Mouse (Mus musculus) spleen, adult 18-20 months (tissue): ENCODE measurements around the gene Gm1123.
A peak's percentile ranks its signal among the peaks of the same experiment; 100 is the strongest.

Experiments
- DNase-seq, 2 experiments: peaks; one replicate each; pipeline ENCODE4 v3.0.0; 2022; ENCODE audit warnings: mixed read lengths in 2 of 2

The Gm1123 gene

DNA sequence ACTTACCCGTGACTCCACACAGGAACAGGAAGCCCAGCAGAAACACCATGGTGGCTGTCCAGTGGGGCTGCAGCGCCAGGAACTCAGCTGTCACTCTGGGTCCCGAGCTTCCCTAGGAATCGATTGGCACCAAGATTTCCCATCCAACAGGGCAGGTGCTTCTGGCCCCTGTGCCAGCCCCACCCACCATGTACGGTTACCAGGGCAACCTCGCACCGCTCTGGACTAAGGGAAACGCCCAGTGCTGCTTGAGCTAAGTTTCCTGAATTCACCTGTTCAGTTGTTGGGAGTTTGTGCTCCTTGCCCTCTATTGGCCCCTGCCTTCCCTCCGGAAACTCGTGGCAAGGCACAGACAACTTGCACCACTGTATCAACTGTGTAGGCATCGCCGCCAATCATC lies at the start of gene Gm1123:
Gene Gm1123, minus strand, starts transcription at position 141 of the 400 bp plus-strand sequence.
- no peak for DNase-seq

DNA sequence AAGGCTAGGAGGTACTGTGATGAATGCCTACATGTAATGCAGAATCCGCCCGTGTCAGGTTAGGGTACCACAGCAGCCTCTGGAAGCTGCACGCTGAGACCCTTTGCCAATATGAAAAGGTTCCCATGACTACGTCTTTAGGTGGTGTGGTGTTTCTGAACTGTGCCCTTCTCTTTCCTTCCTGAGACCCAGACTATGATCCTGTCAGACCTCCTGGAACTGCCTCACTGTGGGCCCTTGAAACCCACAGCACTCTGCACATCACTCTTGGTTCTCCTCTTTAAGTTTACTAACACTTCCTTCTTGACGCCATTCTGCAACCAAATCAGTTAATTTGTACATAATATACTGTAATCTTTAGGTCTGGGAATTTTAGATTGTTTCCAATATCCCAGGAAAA lies 46.2 kb upstream of the Gm1123 start:
- DNase-seq, result no peak

DNA sequence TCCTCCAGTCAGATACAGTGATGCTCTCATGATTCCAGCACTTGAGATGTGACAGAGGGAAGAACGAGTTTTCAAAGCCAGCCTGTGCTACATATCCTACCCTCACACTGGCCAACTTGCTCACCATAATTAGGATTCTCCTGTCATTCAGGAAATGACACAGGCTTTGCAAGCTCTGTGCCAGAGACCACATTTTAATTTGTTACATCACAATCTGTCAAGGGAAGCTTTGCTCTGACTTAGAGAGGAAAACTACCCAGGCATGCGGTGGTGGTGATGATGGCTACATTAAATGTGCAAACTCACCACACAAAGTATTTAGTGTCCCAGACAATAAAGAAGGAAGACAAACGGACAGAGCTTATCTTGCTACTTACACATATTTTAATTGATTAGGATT lies 45.8 kb upstream of the Gm1123 start:
- DNase-seq, result no peak

DNA sequence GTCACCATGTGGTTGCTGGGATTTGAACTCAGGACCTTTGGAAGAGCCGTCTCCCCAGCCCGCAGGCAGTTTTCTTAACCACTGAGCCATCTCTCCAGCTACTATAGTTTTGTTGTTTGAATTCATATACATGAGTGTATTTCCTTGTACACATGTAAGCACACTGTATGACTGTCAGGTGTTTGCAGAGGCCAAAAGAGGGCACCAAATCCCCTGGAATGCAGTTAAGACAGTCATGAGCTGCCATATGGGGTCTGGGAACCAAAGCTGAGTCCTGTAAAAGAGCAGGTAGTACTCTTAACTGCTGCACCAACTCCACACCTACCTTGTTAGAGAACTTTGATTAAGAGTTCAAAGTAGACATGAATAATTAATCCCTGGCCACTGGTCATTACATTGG lies 45.1 kb upstream of the Gm1123 start:
- no peak for DNase-seq

DNA sequence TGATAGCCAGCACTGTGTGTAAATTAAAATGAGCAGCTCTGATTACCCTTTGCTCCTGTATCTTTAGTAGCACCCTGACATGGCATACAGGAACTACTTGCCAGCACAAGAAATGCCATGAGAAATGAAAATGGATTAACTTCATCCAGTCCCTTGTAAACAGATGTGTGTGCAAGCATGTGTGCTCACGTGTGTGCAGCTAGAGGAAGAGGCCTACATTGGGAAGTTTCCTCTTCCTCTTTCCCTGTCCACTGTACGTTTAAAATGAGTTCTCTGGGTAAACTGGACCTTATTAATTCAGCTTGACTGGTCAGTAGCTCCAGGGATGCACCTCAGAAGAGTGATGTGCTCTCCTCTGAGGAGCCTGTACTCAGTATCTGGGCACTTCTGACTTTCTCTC lies 38.9 kb upstream of the Gm1123 start:
- no peak for DNase-seq

DNA sequence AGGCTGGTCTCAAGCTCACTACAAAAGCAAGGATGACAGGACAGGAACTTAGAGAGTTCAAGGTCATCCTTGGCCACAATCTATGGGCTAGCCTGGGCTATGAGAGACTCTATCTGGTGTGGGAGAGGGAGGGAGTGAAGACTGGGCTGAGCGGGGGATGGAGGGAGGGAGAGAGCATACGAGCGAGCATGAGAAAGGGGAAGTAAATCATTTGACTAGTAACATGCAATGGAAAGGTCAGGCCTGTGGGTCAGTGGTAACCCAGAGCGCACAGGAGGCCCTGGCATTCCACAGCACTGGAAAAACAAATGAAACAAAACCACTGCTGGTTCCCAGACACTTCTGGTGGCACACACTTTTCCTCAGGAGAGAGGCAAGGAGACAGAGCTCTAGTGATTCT lies 37.0 kb upstream of the Gm1123 start:
- no peak for DNase-seq

DNA sequence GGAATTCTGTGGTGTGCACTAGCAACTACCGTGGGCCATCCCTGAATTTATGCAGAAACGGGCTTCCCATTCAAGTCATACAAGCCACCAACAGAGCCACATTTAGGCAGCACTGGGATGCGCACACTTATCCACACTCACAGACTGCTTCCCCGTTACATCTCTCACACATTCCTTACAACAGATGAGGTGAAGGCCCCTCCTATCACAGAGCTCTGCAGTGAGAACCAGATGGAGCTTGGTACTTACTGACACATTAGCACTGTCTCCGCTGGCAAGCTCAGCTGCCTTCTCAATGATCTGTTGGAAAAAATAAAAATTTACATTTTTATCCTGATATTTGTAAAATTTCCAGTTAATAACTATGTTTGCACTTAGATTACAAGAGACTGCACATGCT lies 29.8 kb upstream of the Gm1123 start:
- no peak for DNase-seq

DNA sequence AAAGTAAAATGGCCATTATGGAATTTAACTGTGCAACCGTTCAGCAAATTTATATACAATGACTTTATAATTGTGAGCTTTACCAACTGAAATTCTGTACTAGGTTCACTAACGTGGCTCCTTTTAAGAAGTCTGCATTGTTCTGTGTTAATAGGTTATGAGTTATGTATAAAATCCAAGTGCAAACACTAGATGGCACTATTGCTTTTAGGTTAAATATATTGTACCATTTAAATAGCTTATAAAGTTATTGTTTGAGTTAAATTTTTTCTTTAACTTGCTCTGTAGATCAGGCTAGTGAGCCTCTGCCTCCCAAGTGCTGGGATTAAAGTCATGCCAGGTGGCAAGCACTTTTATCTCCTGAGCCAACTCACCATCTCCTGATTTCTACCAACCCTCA lies 28.7 kb upstream of the Gm1123 start:
- DNase-seq, result no peak

DNA sequence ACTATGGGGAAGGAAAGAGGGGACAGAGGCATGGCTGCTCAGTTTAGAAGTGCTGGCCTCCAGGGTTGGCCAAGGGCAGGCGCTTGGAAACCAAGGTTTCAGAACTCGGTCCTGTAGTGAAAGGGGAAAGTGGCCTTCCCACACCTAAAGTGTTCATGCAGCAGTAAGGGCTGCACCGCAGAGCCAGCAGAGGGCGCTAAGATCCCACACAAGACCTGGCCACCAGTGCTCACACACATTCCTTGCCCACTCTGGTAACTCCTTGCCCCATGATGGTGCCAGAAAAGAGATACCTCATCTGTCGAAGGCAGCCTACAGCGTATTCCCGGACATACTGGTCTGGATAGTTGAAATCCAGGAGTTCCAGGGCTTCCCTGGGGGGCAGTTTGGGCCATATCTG lies 27.0 kb upstream of the Gm1123 start:
- peak; percentile 46 to 64 for DNase-seq

DNA sequence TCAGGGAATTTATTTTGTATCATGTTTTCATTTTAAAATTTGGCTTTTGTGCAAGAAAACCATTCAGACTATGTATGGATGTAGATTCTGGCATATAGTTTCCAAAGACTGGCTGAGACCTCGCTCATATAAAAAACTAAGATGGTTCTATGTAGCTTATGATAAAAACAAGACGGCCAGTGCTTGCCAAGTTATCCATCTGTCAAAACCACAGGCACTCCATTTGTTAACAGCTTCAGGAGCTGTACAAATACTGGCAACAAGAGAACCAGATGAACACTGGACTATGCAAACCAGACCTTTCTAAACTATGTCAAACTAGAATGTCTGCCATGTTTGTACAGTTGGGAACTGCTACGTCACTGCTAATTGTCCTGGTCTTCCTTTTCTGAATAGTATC lies 22.2 kb upstream of the Gm1123 start:
- DNase-seq, result no peak

DNA sequence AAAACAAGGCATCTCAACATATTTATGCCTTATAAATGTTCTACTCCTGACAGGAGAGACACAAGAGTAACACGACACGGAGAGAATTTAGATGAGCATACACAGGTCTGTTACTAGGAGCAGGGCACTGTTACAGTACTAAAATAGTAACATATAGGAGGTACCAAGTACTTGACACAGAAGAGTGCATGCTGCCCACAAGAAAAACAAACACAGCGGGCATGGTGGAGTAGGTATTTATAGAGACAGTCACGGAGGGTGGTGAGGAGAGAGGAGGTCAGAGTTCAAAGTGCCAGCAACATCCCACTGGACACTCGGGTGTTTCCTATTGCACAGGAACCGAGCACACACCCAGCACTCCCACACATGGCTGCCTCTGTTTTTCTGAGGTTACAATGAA lies 14.2 kb upstream of the Gm1123 start:
- no peak for DNase-seq

DNA sequence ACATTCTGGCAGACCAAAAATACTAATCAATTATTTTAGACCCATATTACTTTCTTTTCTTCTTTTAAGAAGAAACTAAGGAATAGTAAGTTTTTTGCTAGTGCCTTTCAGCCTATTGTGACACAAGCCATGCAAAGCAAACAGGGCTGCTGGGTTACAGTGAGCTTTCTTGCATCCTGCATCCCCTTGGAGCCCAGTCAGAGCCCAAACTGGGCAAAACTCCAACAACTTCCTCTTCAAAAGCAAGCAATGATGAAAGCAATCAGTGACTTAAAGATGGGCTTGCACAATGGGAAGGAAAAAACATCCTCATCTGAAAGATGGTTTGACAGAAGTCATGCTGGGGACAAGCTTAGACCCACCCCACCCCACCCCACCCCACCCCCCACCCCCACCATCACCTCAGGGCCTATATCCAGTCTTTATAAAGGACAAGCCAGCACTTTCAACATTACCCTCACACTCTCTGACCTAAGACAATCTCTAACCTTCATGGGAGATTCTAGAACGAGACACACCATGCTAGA lies 13.3 kb upstream of the Gm1123 start:
- DNase-seq, result no peak

DNA sequence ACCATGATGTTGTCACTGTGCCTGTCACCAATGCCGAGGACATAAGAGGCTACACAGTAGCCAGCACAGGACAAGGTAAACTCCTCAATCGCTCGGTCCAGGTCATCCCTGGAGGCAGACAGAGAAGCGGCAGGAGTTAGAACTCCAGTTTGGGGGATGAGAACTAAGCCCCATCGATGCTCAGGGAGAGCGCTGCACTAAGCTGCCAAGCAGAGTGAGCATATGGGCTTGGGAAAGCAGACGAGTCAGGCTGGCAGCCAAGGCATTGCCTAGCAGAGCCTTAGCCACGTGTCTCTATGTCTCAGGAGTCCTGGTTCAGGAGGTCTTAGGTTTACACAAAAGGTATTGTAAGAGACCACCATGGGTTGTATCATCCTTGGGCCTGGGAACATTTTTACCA lies 9.2 kb upstream of the Gm1123 start:
- DNase-seq, result no peak

DNA sequence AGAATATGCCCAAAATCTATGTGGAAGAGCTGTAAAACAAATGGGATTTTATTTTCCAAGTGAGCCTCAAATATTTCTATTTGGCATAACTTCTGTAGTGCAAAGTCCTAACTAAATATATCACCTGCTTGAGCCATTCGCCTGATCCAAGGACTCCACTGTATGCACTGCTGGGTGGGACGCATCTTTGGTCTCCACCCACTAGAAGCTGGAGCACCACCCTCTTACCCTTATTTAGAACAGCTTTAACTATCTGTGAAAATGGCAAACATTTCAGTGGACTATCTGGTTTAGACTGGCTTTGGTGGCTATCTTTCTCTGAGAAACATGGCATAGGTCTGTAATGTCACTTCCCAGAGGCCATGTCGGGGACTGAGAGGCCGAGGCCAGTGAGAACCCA lies 7.1 kb upstream of the Gm1123 start:
- no peak for DNase-seq

DNA sequence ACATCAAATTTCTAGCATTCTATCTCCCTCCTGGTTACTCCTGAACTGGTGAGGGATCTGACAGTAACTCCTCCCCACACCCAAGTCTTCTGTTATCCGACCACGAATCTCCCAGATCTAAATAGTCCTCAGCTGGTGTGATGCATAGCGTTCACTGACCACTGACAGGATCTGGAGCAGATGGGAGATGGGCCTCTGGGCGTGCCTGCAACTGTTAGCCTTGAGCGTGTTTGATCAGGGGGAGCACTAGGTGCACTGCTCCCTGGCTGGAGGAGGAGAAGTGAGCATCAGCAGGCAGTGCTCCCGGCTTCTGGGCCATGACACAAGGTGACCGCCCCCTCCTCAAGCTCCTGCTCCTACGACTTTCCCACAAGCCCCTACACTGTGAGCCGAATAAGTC lies 6.5 kb upstream of the Gm1123 start:
- no peak for DNase-seq

DNA sequence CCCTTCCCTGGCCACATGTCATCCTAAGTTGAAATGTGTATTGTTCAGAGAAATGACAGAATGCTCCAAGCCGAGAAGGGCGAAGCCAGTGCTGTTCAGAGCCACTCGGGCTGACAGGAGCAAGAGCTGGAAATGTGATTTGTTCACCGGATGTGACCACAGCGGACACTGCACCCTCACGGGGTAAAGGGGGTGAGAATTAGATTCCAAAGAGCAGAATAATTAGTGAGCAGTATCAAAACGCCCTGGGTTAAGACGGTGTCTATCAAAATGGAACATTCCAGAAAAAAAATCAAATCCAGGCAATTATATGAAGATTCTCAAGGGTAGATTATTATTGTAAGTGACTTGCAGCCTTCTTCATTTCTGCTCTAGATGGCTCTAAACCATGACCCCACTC lies 1.4 kb downstream of the Gm1123 start:
- DNase-seq, result no peak

DNA sequence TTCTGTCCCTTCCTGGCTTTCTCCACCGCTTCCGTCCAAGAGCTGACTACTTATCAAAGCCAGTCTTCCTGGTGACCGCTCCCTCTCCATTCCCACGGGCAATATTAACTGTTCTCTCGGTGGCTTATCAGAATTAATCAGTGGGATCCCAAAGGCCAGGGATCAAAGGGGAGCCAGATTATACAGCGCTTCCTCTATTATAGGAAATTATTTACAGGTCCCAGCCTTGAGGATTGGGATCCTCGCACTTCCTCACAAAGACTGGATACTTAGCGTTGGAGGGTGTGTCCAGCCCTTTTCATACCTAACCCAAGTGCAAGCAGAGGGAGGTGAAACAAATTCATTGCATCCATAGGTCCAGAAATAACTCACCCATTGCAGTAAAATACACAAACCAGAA lies 3.5 kb downstream of the Gm1123 start:
- no peak for DNase-seq

DNA sequence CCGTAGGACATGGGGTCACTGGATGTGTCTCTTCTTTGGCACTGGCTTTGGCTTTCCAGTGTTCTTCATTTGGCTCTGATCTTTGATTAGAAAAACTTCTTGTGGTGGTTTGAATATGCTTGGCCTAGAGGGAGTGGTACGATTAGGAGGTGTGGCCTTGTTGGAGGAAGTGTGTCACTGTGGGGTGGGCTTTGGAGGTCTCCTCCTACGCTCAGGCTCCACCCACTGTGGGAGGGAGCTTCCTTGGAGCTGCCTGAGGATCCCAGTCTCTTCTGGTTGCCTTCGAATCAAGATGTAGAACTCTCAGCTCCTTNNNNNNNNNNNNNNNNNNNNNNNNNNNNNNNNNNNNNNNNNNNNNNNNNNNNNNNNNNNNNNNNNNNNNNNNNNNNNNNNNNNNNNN lies 13.8 kb downstream of the Gm1123 start:
- no peak for DNase-seq

DNA sequence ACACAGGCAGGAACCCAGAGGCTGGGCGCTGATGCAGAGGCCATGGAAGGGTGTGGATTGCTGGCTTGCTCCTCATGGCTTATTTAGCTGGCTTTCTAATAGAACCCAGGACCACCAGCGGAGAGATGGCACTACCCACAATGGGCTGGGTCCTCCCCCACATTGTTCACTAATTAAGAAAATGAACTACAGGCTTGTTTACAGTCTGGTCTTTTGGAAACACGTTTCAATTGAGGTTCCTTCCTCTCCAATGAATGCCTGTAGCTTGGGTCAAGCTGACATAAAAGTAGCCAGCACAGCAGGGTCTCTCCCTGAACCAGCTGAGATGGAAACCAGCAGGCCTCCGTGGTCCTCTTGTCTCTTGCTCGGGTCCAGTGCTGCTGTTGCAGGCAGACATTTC lies 14.3 kb downstream of the Gm1123 start:
- DNase-seq, result no peak

DNA sequence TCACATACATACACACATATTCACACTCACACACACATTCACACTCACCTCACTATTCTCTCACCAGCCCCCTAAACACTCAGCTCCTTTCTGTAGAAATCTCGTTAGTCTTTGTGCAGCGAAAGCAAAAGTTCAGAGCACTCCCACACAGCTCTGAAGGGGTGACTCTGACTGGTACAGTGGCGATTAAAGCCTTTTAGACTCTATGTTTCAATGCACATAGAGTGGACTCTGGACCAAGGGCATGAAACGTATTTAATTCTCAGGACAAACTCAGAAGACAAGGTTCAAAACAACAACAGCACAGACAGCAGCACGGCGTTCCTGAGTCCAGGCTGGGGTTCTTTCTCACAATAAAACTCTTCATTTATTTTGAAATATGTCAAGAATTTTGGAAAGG lies 17.8 kb downstream of the Gm1123 start:
- DNase-seq, result no peak

DNA sequence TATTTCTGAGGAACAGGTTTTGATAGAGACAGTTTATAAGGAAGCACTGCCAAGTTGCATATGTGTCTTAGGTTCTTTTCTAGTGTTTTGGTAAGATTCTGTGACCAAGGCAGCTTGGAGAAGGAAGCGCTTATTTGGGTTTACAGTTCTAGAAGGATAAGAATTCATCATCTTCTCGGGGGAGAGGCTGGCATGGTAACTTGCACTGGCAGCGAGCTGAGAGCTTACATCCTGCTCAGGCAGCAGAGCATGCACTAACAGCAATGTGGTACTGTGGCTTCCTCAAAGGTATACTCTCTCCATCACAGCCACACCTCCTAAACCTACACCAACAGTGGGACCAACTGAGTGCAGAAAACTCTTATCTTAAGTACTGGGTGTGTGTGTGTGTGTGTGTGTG lies 18.8 kb downstream of the Gm1123 start:
- no peak for DNase-seq

DNA sequence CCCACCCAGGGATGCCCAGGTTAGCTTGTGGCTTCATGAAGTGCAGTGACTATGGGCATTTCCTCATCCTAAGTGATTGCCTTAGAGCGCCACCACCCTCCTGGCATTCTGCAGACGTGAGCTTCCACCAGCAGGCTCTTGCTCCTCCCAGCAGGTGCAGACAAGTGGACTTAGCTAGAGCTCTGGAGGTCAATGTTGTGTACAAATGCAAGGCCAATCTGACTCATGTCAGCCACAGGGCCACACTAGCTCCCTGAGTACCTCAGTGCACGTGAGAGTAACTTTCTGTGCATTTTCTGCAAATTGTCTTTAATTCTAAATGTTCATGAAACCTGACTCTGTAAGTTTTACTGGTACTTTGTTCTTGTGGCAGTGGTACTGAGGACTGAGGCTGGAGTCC lies 19.2 kb downstream of the Gm1123 start:
- DNase-seq, result no peak

DNA sequence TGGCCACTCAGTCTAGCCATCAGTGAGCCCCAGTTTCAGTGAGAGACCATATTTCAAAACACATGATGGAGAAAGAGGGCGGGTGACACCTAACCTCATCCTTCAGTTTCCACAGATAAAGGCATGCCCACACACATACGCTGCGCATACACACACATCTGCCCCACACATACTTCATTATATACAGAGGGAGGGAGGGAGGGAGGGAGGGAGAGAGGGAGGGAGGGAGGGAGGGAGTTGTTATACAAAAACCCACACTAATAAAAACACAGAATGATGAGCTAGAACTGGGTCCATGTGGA lies 25.7 kb downstream of the Gm1123 start:
- DNase-seq, result no peak

DNA sequence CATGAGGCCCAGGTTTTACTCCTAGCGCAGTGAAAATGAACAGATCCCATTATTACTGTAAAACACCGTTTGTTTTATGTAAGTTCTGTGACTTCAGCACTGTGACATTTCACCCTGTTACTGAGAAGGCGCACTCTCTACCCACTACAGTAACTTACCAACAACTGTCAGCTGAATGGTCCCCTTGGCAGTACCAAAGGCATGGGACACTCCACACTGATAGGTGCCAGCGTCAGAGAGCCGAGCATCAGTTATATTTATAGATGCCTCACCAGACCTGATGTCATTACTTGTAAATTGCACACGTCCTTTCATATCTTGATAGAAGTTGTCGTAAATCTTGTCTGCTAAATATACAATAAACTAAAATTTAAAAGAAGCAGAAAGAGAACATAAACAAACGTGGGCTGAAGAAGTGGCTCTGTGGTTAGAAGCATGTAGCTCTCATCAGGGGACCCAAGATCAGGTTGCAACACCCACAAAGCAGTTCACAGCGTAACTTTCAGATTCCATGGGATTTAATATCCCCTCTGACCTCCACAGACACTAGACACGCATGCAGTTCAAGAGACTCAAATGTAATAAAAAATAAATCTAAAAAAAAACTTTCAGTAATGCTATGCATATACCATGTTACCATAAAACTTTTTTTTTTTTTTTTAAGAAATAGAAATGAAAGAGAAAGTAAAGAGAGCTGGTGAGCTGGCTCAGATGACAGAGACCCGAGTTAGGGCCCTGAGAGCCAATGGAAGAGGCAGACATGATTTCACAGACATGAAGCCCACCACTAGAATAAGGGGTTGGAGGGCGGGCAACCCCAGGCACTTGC lies 26.2 kb downstream of the Gm1123 start:
- DNase-seq, result no peak

DNA sequence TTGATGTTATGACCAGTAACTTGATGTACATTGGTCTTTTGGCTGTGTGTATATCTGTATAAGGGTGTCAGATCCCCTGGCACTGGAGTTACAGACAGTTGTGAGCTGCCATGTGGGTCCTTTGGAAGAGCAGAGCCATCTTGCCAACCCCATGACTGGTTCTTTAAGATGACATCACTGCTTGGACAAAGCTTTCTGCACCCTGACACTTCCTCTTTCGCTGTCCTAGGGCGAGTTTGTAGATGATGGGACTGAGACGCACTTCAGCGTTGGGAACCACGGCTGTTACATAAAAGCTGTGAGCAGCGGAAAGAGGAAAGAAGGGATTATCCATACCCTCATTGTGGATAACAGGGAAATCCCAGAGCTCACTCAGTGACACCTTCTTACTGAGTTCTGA lies 34.2 kb downstream of the Gm1123 start:
- DNase-seq, result no peak
